Mouse (Mus musculus) T-helper 1 cell (primary cell): Measurements from ENCODE around the gene Ctsa.
"Not testable (repeated sequence)": the region's sequence is repeated elsewhere in the genome, so short reads cannot be mapped to it uniquely, and the experiment has no call there.

Experiments used
- in situ Hi-C: fragments of 300-600 bp; cut with MboI, MseI; formaldehyde crosslinking; loops from one replicate; pipeline ENCODE4 v1.15.1; 2025; ENCODE audit warnings: high pct_unique_total_duplicates

Ctsa gene

DNA sequence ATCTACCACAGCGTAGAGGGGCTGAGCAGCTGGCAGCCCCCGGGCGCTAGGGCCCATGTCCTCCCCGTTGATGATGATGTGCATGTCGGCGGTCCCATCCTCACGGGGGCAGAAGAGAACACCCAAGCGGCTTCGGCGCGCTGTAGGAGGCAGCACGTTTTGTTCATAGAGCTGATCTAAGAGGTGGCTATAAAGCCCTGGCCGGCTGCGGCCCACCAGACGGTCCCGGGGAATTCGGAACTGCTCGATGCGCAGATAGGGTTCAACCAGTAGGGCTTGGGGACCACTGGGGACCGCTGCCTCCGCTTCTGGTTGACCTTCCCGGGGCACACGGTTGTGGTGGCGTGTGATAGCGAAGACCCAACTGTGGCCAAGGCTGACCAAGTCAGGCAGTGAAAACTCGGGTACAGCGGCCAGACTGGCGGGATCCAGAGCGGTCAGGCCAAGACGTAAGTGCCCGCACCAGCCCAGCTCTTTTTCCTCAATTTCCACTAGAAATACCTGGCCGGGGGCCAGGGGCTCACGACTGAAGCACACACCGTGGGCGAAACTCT is at the start of gene Ctsa:
Ctsa (plus strand) TSS at position 126 of the 554 bp plus-strand sequence.
- in situ Hi-C loops, result no loop called here

DNA sequence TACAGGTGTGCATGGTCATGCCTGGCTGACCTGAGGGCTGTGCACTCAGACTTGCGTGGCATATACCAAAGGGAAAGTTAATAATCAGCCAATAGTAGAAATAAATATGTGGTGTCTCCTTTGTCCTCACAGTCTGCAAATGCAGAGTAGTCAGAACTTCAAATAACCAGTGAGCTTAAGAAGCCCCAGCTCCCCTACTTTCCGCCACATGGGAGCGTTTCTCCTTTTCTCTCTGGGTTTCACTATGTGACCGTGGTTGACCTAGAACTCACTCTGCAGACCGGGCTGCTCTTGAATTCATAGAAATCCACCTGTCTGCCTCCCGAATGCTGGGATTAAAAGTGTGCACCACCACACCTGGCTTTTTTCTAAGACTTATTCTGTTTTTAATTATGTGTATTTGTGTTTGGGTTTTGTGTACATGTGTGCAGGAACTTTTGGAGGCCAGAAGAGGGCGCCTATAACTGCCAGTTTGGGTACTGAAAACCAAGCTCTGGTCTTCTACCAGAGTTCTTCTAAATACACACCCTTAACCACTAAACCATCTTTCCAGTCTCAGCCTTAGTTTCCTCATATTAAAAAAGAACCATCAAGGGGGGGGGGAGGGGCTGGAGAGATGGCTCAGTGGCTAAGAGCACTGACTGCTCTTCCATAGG is 48.6 kb upstream of the Ctsa start:
- in situ Hi-C loops, result no loop called here

DNA sequence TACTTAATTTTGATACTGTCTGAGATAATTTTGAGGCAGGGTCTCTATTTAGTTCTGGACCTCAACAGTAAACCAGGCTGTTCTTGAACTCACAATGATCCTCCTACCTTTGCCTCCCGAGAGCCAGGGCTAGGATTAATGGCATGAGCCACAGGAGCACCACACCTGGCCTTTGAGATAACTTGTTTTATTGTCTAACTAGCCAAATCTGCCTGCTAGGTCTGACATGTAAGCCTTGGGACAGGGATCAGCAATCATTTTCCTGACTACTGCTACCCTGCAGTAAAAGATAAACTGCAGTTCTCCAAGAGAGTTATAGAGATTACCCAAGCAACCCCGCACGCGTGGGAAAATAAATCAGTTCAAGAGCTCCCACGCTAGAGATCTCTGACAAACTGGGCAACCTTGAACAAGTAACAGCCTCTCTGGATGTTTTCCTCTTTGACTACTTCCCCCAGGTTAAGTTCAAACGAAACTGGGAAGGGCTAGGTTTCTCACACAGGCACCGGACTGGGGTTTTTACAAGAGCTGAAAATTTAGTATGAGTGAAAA is 47.7 kb upstream of the Ctsa start:
- in situ Hi-C loops, result no loop called here

DNA sequence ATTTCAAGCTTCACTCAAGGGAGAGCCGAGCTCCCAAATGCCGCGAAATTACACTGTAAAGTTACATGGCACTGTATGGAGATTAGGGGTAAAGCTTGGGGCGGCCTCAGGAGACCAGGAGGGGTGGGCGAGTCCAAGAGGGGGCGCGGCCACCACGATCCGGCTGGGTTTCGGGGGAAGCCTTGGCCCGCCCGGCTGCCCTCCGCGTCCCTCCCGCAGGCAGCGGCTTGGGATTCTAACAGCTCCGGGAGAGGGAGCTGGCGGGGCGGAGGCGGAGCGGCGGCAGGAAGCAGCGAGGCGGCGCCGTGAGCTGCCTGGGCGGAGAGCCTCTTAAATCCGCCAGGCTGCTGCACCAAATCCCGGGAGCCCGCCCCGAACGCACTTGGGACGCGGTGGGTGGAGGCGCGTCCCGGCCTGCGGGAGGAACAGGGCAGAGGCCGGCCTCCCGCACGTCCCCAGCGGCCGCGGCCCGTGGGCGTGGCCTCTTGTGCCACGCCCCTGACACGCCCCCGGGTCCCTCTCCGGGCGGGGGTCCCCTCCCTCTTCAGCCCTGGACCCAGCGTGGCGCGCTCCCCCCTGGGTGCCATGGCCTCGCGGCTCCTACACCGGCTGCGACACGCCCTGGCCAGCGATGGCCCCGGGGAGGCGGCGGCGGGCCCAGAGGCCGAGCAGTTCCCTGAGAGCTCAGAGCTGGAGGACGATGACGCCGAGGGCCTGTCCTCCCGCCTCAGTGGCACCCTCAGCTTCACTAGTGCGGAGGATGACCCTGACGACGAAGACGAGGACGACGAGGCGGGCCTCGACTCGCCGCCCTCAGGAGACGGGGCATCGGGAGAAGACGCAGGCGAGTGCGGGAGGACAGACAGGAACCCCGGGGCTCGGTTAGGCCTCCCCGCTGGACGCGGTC is 46.9 kb upstream of the Ctsa start, which contains the start of gene Snx21:
Snx21 (plus strand) TSS at position 343 of the 907 bp plus-strand sequence.
- in situ Hi-C loops, result no loop called here

DNA sequence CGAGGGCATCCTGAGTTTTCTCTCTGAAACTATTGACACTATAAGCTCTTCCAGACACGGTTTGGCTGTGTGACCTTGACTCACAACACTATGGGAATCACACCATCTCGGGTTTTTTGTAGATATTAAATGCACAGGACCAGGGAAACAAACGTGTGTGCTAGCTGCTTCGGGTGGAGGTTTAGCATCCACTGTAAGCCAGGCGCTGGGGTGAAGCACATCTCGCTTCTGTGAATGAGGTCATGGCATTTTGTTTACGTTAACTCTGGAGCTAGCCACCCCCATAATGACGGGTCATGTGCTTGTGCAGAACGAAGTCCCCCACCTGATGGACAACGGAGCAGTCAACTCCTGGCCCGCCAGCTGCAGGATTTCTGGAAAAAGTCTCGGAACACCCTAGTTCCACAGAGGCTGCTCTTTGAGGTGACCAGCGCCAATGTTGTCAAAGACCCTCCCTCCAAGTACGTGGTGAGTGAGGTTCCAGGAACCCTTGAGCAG is 46.2 kb upstream of the Ctsa start:
- in situ Hi-C loops, result no loop called here

DNA sequence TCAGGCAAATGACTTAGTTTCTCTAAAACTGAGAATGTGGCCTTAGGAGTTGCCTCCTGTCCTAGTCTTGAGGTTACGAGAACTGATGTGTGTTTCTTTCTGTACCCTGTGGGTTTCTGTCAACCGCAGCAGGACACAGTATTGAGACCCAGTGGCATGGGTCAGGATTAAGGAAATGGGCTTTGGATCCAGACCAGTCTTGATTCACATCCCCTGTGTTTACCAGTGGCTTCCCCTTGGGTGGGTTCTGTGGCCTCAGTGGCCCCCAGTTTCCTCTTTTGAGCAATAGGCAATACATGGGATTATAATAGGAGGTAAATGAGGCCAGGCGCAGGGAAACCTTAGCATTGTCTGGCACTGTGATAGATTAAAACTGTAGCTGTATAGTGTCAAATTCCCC is 45.6 kb upstream of the Ctsa start:
- in situ Hi-C loops, result no loop called here

DNA sequence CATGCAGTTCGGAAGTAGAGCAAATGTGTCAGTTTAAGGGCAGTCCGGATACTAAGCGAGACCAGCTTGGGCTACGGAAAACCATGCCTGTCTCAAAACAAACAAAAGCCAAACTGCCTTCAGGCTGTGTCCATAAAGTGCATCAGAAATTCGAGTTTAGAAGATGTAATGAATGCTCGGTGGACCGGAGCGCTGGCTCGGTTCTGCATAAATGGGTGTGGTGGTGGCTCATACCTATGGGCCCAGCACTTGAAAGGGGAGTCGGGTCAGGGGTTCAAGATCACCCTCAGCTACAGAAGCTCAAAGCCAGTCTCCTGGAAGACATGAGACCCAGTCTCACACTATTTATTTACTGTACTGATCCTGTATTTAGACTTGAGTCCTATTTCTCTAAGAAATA is 44.9 kb upstream of the Ctsa start:
- in situ Hi-C loops, result no loop called here

DNA sequence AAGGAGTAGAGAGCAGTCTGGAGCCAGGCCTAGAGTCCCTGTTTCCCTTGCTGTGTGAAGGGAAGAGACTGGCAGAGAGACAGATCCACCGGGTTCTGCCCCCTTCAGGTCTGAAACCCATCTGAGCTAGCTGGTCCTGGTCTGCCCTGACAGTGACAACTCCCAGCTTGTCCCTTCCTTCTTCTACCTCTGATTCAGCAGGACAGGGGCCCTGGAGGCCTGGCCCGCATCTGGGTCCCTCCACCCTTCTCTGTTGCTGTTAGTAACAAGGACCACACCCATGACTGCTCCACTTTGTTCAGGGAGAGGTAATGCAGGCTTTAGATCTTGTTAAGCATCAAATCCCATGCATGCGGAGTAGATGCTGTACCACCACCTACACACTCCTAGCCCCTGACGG is 44.3 kb upstream of the Ctsa start:
- in situ Hi-C loops, result no loop called here

DNA sequence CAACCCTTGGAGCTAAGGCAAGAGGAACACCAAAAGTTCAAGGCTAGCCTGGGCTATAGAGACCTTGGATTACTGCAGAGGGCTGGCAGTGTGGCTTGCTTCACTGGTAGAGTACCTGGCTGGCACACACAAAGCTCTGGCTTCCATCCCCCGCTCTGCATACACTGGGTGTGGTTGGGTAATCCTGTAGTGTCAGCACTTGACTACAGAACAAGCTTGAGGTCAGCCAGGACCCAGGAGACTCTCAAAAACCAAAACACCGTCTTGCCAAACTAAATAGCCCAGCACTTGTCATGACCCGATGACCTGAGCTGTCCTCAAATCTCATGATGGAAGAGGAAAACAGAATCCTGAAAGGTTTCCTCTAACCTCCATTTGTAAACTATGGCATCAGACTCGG is 42.2 kb upstream of the Ctsa start:
- in situ Hi-C loops, result no loop called here

DNA sequence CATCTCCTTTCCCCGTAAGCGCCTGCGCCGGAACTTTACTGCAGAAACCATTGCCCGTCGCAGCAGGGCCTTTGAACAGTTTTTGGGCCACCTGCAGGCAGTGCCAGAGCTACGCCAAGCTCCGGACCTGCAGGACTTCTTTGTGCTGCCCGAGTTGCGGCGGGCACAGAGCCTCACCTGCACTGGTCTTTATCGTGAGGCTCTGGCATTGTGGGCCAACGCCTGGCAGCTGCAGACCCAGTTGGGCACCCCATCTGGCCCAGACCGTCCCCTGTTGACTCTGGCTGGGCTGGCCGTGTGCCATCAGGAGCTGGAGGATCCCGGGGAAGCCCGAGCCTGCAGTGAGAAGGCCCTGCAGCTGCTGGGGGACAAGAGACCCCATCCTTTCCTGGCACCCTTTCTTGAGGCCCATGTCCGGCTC is 40.8 kb upstream of the Ctsa start:
- in situ Hi-C loops, result no loop called here

DNA sequence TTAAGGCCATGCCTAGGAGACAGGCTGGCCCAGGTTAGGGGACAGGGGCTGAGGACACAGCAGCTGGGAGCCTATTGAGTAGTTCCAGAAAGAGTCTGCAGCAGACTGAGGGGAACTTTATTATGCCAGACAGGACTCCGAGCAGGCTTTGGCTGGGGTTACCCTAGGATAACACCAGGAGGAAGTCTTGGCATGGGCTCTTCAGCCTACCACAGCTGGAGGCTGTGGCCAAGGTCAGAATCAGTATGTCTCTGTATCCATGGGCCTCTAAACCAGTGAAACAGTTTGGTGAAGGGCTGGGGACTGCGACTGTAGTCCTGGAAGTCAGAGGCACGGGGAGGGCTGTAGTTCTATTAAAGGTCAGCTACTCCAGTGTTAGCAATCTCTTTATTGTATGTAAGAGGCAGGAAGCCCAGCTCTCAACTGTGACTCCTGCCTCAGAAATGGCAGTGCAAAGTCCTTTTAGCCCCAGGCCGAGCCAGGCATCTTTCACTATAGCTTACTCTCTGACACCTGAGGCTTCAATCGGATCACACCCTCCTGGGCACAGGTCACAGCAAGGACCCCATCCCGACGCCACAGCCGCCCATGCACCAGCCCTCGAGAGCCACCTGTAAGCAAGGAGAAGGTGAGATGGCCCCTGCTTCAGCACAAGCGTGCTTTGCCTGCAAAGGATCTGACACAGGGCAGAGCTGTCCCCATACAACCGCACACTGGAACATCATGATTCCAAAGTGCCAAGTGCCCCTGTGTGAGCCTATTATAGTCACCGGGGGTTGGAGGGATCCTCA is 40.1 kb upstream of the Ctsa start:
- in situ Hi-C loops, result no loop called here

DNA sequence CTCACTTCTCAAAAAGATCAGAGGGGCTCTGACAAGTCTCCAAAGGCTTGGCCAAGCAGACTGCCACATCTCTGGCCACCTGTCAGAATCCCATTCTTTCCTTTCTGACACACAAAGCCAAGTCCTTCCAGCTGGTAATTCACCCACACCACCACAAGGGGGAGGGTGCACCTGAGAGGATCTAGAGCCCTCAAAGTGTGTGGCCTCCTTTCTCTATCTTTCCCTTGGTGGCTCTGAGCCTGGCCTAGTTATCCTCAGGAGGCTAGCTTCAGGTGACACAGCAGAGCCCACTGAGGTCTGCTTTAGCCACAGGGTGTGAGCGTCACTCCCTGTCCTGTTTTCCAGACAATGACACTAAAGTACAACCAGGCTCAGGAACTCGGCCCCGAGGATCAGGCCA is 39.4 kb upstream of the Ctsa start:
- in situ Hi-C loops, result no loop called here

DNA sequence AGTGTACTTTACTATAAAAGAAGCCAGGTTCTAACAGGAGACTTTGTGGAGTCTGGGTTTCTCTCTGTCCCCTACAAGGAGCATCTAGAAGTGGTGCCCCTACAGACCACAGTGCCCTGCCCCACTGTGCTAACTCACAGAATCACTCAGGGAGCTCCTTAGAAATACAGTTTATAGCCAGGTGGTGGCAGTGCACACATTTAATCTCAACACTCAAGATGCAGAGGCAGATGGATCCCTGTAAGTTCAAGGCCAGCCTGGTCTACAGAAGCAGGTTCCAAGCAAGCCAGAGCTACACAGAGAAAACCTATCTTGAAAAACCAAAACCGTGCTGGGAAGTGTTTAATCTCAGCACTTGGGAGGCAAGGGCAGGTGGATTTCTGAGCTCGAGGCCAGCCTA is 38.9 kb upstream of the Ctsa start:
- in situ Hi-C loops, result no loop called here

DNA sequence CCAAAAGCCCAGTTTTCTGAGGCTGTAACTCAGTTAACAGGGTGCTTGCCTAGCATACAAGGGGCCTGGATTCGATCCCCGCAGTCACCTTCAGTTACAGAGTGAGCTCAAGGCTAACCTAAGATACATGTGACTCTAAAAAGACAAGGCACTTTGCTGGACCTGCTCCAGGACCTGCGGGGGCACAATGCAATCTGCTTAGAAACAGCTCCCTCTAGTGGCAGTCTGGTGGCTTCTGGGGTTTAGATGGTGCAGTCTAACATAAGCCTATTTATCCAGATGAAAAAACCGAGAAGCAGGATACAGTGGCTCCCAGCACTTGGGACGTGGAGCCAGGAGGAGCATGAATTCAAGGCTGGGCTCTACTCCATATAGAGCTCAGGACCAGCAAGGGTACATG is 38.4 kb upstream of the Ctsa start:
- in situ Hi-C loops, result no loop called here

DNA sequence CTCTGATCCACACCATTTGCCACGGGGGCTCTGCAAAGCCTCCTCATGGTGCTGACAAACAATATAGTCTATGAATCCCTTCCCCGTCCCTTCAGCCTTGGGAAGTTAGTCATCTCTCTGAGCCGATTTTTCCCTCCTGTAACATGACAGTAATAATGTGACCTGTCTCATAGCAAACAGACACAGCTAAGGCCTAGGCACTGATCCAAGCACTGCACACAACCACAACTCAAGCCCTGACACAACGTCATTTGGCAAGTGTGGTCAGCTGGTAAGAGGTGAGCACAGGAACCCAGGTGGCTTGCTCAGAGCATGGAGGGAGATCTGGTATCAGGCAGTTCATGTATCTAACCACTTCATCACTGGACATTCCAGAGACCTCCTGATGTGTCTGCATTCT is 36.8 kb upstream of the Ctsa start:
- in situ Hi-C loops, result no loop called here

DNA sequence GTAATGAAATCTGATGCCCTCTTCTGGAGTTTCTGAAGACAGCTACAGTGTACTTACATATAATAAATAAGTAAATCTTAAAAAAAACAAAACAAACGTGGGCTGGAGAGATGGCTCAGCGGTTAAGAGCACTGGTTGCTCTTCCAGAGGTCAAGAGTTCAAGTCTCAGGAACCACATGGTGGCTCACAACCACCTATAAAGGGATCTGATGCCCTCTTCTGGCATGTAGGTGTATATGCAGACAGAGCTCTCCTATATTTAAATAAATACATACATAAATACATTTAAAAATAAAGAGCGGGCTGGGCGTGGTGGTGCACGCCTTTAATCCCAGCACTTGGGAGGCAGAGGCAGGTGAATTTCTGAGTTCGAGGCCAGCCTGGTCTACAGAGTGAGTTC is 34.1 kb upstream of the Ctsa start:
- in situ Hi-C loops, result not testable (repeated sequence)

DNA sequence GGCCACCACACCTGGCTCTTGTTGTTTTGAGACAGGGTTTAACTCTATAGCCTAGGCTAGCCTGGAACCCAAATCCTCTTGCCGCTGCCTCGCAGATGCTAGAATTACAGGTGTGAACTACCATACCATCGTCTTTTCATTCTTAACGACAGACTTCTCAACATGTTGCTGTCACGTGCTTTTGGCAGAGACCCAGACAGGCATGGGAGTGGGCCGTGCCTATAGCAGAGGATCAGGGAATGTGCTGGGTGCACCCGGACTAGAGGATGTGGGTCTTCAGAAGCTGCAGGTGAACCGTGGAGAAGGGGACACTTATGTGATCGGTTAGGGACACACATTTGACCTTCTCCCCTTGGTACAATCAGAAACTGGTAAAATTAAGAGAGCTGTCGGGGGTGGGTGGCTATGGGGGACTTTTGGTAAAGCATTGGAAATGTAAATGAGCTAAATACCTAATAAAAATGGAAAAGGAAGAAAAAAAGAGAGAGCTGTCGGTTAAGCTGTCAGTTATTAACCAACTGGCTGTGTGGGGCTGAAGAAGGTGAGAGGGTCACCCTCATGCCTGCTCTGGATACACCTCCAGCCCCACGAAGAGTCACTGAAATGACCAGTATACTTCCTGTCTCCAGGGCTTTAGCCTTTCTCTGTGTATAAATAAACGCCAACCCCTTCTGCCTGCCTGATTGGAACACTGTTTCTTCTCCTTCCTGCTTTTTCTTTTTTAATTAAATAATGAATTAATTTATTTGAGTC is 32.2 kb upstream of the Ctsa start:
- in situ Hi-C loops, result no loop called here

DNA sequence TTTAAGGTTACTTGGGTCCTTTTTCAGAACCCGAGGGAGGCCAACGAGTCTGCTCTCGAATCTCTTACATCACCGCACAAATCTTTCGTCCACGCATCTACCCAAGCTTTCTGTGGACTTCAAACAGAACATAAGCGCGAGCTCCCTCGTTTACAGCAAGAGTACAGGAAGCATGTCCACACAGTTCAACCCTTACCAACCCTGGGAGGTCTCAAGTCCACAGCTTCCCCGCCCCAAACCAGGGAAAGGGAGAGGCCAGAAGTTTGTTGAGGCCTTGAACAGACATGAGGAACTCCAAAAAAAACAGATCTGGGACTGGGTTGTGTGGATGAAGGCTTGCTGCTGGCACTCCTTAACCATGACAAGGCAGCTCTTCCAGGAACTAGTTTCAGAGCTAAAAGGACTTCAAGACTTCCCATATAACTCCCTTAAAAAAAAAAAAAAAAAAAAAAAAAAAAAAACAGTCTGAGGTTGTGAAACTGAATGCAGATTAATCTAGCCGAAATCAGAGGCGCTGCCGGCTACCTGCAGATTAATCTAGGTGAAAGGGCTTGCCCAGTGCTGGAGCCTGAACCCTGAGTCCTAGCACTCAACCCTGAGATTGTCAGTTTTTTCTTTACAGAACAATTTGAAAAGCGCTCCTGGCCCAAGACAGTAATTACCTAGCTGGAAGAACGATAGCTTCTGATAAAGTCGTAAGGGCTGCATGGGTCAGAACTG is 29.3 kb upstream of the Ctsa start:
- in situ Hi-C loops, result no loop called here

DNA sequence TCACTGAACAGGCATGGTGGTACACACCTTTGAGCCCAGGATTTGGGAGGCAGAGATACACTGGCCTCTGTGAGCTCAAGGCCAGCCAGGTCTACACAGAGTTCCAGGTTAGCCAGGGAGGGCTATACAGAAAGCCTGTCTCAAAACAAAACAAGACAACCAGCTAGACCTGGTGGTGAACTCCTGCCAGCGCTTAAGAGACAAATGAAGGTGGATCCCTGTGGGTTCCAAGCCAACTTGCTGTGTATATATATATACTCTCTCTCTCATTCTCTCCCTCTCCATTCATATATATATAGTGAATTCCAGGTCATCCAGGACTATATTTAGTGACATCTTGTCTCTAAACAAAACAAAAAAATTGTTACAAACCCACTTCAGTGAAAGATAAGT is 28.8 kb upstream of the Ctsa start:
- in situ Hi-C loops, result no loop called here
